9 mouse cellular contexts compared by ENCODE assay signal in genomic region chr14:72158537-72159323, GRCm38 (mm10).
DNase-seq lines count a peak whose midpoint lies in the region; ATAC-seq and TF ChIP-seq lines count a peak whose summit lies in the region.
"Had no signal": no experiment of that assay in that cellular context is flagged by ENCODE, and none has a peak within 500 bp of the region (broad histone marks: within the 10 kb centered on the region; RNA-seq: fewer than 3 reads in every experiment).

No protein-coding gene starts in this region.

- no peak overlapping the region for H3K9ac ChIP-seq in midbrain, postnatal 0 days (replicated peaks; ENCODE audit: low read length, poor library complexity, severe bottlenecking)
- H3K9ac ChIP-seq: liver, embryonic 13.5 days had no signal

- no peaks in the 10 kb centered on the region for H3K9me3 ChIP-seq in midbrain, postnatal 0 days (ENCODE audit: low read length)
- H3K9me3 ChIP-seq: liver, embryonic 13.5 days had no signal

- 40% methylated on average over 13 of the region's 13 CpGs for WGBS in midbrain, postnatal 0 days

- no peak overlapping the region for H3K4me2 ChIP-seq in midbrain, postnatal 0 days (ENCODE audit: low read depth, low read length, poor library complexity, severe bottlenecking)
- H3K4me2 ChIP-seq: liver, embryonic 13.5 days had no signal

- H3K4me3 ChIP-seq in midbrain, postnatal 0 days (ENCODE audit: low read depth, low read length), result no peak overlapping the region
- H3K4me3 ChIP-seq: liver, embryonic 13.5 days had no signal

- no peaks in the 10 kb centered on the region for H3K36me3 ChIP-seq in midbrain, postnatal 0 days (ENCODE audit: insufficient read depth, low read length)
- H3K36me3 ChIP-seq: liver, embryonic 13.5 days had no signal

- no peaks in the 10 kb centered on the region for H3K4me1 ChIP-seq in midbrain, postnatal 0 days (ENCODE audit: insufficient read depth, low read length)
- H3K4me1 ChIP-seq: liver, embryonic 13.5 days had no signal

- TF ChIP-seq CTCF in midbrain, postnatal 0 days (IDR thresholded peaks at IDR 0.05), result no peak

- no peaks in the 10 kb centered on the region for H3K27me3 ChIP-seq in midbrain, postnatal 0 days (ENCODE audit: insufficient read depth, low read length)
- H3K27me3 ChIP-seq: liver, embryonic 13.5 days had no signal

- ATAC-seq in midbrain, postnatal 0 days (ENCODE audit: low FRiP score), result no peak
- no peak for ATAC-seq in CD4-positive, CD25-positive, alpha-beta regulatory T cell, adult 4 months

- H3K27ac ChIP-seq in midbrain, postnatal 0 days (ENCODE audit: low read depth, low read length), result no peak overlapping the region
- H3K27ac ChIP-seq: liver, embryonic 13.5 days had no signal

- peak; percentile 15 for DNase-seq in adrenal gland, postnatal 10 days
- no peak for DNase-seq in adrenal gland, adult 8-10 months
- peak; percentile 24 for DNase-seq in urinary bladder, postnatal 14 days (ENCODE audit: low spot score)
- no peak for DNase-seq in urinary bladder, postnatal 25 days (ENCODE audit: low spot score)
- DNase-seq in layer of hippocampus, adult 9-11 months, result peak; percentile 36
- DNase-seq in midbrain, postnatal 0 days (ENCODE audit: low spot score), result peak; percentile 49
- no peak for DNase-seq in frontal cortex, postnatal 14 days (ENCODE audit: low spot score in 2 of 2)
- DNase-seq: liver, embryonic 13.5 days had no signal

Comparison
In these comparisons a context has a peak if more than half of its experiments do, and no peak if none do; other contexts are left out.
1. DNase-seq: peak in adrenal gland, postnatal 10 days (single experiment), urinary bladder, postnatal 14 days (single experiment), layer of hippocampus, adult 9-11 months (single experiment) and midbrain, postnatal 0 days (single experiment); none in adrenal gland, adult 8-10 months (single experiment), urinary bladder, postnatal 25 days (single experiment) and frontal cortex, postnatal 14 days (0 of 2).